Mouse (Mus musculus): ENCODE data around the gene Cdc20b.
"Not testable (repeated sequence)": the region's sequence is repeated elsewhere in the genome, so short reads cannot be mapped to it uniquely, and the experiment has no call there.

The Cdc20b gene

GRCm38 (mm10) chr13:113034950-113035421, at the start of gene Cdc20b:
Gene Cdc20b (plus strand): TSS chr13:113035111.
- DNase-seq = no peak

GRCm38 (mm10) chr13:112985605-112986450, 49.1 kb upstream of the Cdc20b start:
- no peak for DNase-seq

- no peak for DNase-seq
These were observed 48.4 kb upstream of the Cdc20b start for GRCm38 (mm10) chr13:112986451-112986950.

- DNase-seq = peak; percentile 96
These were observed 47.4 kb upstream of the Cdc20b start, which contains the start of gene Ccno for GRCm38 (mm10) chr13:112987532-112987943. Gene Ccno (plus strand): TSS chr13:112987802.

- DNase-seq = no peak
These were observed 46.9 kb upstream of the Cdc20b start for GRCm38 (mm10) chr13:112987991-112988390.

- DNase-seq = no peak
These were observed 46.0 kb upstream of the Cdc20b start for GRCm38 (mm10) chr13:112988866-112989265.

- no peak for DNase-seq
These were observed 45.4 kb upstream of the Cdc20b start for GRCm38 (mm10) chr13:112989541-112989940.

- DNase-seq = no peak
These were observed 44.6 kb upstream of the Cdc20b start for GRCm38 (mm10) chr13:112990346-112990745.

- no peak for DNase-seq
These were observed 41.3 kb upstream of the Cdc20b start, which contains the start of gene Mcidas for GRCm38 (mm10) chr13:112993531-112994152. Gene Mcidas (plus strand): TSS chr13:112993845.

- DNase-seq = peak; percentile 54
These were observed 40.7 kb upstream of the Cdc20b start for GRCm38 (mm10) chr13:112994191-112994590.

- no peak for DNase-seq
These were observed 38.5 kb upstream of the Cdc20b start for GRCm38 (mm10) chr13:112996407-112996806.

- no peak for DNase-seq
These were observed 37.5 kb upstream of the Cdc20b start for GRCm38 (mm10) chr13:112997369-112997768.

GRCm38 (mm10) chr13:112998427-112999201, 36.3 kb upstream of the Cdc20b start:
- DNase-seq = no peak

- no peak for DNase-seq
These were observed 34.8 kb upstream of the Cdc20b start for GRCm38 (mm10) chr13:113000090-113000489.

- no peak for DNase-seq
These were observed 34.2 kb upstream of the Cdc20b start for GRCm38 (mm10) chr13:113000576-113001318.

GRCm38 (mm10) chr13:113012683-113013082, 22.2 kb upstream of the Cdc20b start:
- DNase-seq = no peak

GRCm38 (mm10) chr13:113013174-113013953, 21.5 kb upstream of the Cdc20b start:
- DNase-seq = not testable (repeated sequence)

- no peak for DNase-seq
These were observed 13.4 kb upstream of the Cdc20b start for GRCm38 (mm10) chr13:113021521-113021920.

GRCm38 (mm10) chr13:113022467-113022866, 12.4 kb upstream of the Cdc20b start:
- no peak for DNase-seq

GRCm38 (mm10) chr13:113023274-113024143, 11.4 kb upstream of the Cdc20b start:
- no peak for DNase-seq
